Mouse (Mus musculus) forelimb bud, embryonic 11.5 days (tissue): Measurements from ENCODE around the gene Gm20388.
A peak's percentile ranks its signal among the peaks of the same experiment; 100 is the strongest.

Experiments
- DNase-seq: peaks from one replicate; pipeline ENCODE4 v3.0.0-alpha.2; 2012; ENCODE audit warnings: low read depth, low spot score

Gene Gm20388

GRCm38 (mm10) chr8:122234055-122234454, 2323.4 kb downstream of the Gm20388 start:
- peak; percentile 69 for DNase-seq

GRCm38 (mm10) chr8:122236521-122236920, 2325.9 kb downstream of the Gm20388 start:
- DNase-seq = no peak

GRCm38 (mm10) chr8:122238225-122238624, 2327.6 kb downstream of the Gm20388 start:
- DNase-seq = no peak

- no peak for DNase-seq
Observed at GRCm38 (mm10) chr8:122238731-122239130, 2328.1 kb downstream of the Gm20388 start.

- no peak for DNase-seq
Observed at GRCm38 (mm10) chr8:122240241-122241026, 2329.8 kb downstream of the Gm20388 start.

GRCm38 (mm10) chr8:122243310-122243709, 2332.7 kb downstream of the Gm20388 start:
- DNase-seq = no peak

GRCm38 (mm10) chr8:122245161-122245560, 2334.5 kb downstream of the Gm20388 start:
- DNase-seq = no peak

- DNase-seq = peak; percentile 71
Observed at GRCm38 (mm10) chr8:122246257-122247211, 2335.9 kb downstream of the Gm20388 start.

GRCm38 (mm10) chr8:122251739-122252138, 2341.1 kb downstream of the Gm20388 start:
- no peak for DNase-seq

GRCm38 (mm10) chr8:122252366-122252765, 2341.7 kb downstream of the Gm20388 start:
- no peak for DNase-seq

- DNase-seq = no peak
Observed at GRCm38 (mm10) chr8:122259351-122259750, 2348.7 kb downstream of the Gm20388 start.

GRCm38 (mm10) chr8:122260755-122261154, 2350.1 kb downstream of the Gm20388 start:
- no peak for DNase-seq

- no peak for DNase-seq
Observed at GRCm38 (mm10) chr8:122262835-122263234, 2352.2 kb downstream of the Gm20388 start.

- DNase-seq = no peak
Observed at GRCm38 (mm10) chr8:122264243-122264642, 2353.6 kb downstream of the Gm20388 start.

GRCm38 (mm10) chr8:122265522-122265921, 2354.9 kb downstream of the Gm20388 start:
- DNase-seq = no peak

- no peak for DNase-seq
Observed at GRCm38 (mm10) chr8:122266867-122267266, 2356.2 kb downstream of the Gm20388 start.

- no peak for DNase-seq
Observed at GRCm38 (mm10) chr8:122268861-122269260, 2358.2 kb downstream of the Gm20388 start.

- DNase-seq = peak; percentile 84
Observed at GRCm38 (mm10) chr8:122269404-122269803, 2358.8 kb downstream of the Gm20388 start.

GRCm38 (mm10) chr8:122270555-122270954, 2359.9 kb downstream of the Gm20388 start:
- DNase-seq = no peak

GRCm38 (mm10) chr8:122273152-122273551, 2362.5 kb downstream of the Gm20388 start:
- peak; percentile 88 for DNase-seq

- no peak for DNase-seq
Observed at GRCm38 (mm10) chr8:122273826-122274225, 2363.2 kb downstream of the Gm20388 start.

- DNase-seq = no peak
Observed at GRCm38 (mm10) chr8:122274651-122275391, 2364.2 kb downstream of the Gm20388 start.
